Mouse (Mus musculus): ENCODE data around the gene Kpna6.
A peak's percentile ranks its signal among the peaks of the same experiment; 100 is the strongest.

The Kpna6 gene

GRCm38 (mm10) chr4:129618031-129618430 lies 54.5 kb downstream of the Kpna6 start:
- DNase-seq (ENCODE audit: low spot score) = no peak

- no peak for DNase-seq (ENCODE audit: low spot score)
Observed at GRCm38 (mm10) chr4:129617121-129617641, 55.4 kb downstream of the Kpna6 start.

GRCm38 (mm10) chr4:129616631-129617030 lies 55.9 kb downstream of the Kpna6 start:
- DNase-seq (ENCODE audit: low spot score) = no peak

GRCm38 (mm10) chr4:129615801-129616290 lies 56.7 kb downstream of the Kpna6 start:
- DNase-seq (ENCODE audit: low spot score) = no peak

- DNase-seq (ENCODE audit: low spot score) = peak; percentile 80
Observed at GRCm38 (mm10) chr4:129614093-129614492, 58.5 kb downstream of the Kpna6 start, which contains the start of gene Dcdc2b. Gene Dcdc2b (minus strand): TSS chr4:129614257.

- no peak for DNase-seq (ENCODE audit: low spot score)
Observed at GRCm38 (mm10) chr4:129610472-129610871, 62.1 kb downstream of the Kpna6 start.

- no peak for DNase-seq (ENCODE audit: low spot score)
Observed at GRCm38 (mm10) chr4:129610026-129610425, 62.5 kb downstream of the Kpna6 start.

- DNase-seq (ENCODE audit: low spot score) = no peak
Observed at GRCm38 (mm10) chr4:129609139-129609631, 63.4 kb downstream of the Kpna6 start.

- DNase-seq (ENCODE audit: low spot score) = peak; percentile 88
Observed at GRCm38 (mm10) chr4:129608426-129609025, 64.0 kb downstream of the Kpna6 start.

- DNase-seq (ENCODE audit: low spot score) = peak; percentile 85
Observed at GRCm38 (mm10) chr4:129600233-129601158, 72.1 kb downstream of the Kpna6 start, which contains the start of the genes Eif3i and Tmem234. Gene Eif3i (minus strand): TSS chr4:129600648. Gene Tmem234 (plus strand): TSS chr4:129600668.

Data from lung, postnatal 25 days (tissue).